Mouse (Mus musculus): ENCODE results near the gene Rrp9. TPM values are rescaled to one million over a fixed set of nuclear protein-coding genes. Genes with fewer than 3 reads are reported as not detected.

Rrp9 gene
- polyA plus RNA-seq, 1 experiment, result 47.6 TPM

- Histone ChIP-seq H3K4me1 (ENCODE audit: control insufficient read depth, insufficient read depth, low read length) (no peaks in the 10 kb centered on the region), H3K27ac (ENCODE audit: insufficient read depth, low read length) (no peak within 1 kb of the TSS), H3K4me3 (ENCODE audit: insufficient read depth, low read length) (no peak within 1 kb of the TSS)
- no peak for TF ChIP-seq POLR2A (IDR thresholded peaks at IDR 0.05; ENCODE audit: extremely low read depth, insufficient read depth, low read length)
- TF ChIP-seq CTCF (IDR thresholded peaks at IDR 0.05; ENCODE audit: extremely low read depth, insufficient read depth, low read length), result no peak
Measured at GRCm38 (mm10) chr9:106499667-106500066, 23.9 kb downstream of the Rrp9 start, which contains the start of gene Iqcf1. Gene Iqcf1, plus strand, starts transcription at chr9:106499967.

DNA sequence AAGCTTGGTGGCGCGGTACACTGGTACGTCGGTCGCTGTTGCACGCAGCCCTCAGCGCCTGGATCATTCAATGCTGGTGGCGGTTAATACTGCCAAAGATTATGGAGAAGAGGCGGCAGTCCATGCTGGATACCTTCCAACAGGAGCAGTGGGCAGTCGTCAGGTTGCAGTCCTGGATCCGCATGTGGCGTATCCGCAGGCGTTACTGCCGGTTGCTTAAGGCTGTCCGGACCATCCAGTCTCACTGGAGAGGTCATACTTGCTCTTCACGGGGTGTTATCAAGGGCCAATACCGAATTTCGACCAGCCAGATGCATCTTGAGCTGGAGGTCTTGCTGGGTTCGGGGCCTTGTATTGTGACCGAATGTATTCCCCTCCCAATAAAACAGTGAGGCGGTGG is 26.1 kb downstream of the Rrp9 start:
- Histone ChIP-seq H3K4me1 (ENCODE audit: control insufficient read depth, insufficient read depth, low read length) (no peaks in the 10 kb centered on the region), H3K27ac (ENCODE audit: insufficient read depth, low read length) (no peak overlapping the region), H3K4me3 (ENCODE audit: insufficient read depth, low read length) (no peak overlapping the region)
- TF ChIP-seq CTCF (IDR thresholded peaks at IDR 0.05; ENCODE audit: extremely low read depth, insufficient read depth, low read length) (no peak), POLR2A (IDR thresholded peaks at IDR 0.05; ENCODE audit: extremely low read depth, insufficient read depth, low read length) (no peak)

DNA sequence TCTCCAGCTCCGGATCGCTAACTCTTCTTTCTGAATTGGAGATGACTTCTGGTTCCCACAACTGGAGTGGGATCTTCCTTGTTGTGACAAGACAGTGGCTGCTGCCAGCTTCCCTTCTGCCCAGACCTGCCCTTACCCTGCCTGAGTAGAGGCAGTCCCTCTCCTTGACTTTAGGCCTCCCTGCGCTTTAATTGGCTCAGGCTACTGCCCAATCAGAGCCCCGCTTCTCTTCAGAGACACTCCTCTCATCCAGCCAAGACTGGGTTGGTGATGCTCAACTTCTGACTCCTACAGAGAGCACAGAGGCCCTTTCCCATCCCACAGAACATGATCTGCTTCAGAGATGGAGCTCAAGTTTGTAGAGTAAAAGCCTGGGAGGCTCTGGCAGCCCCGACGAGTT is 28.5 kb downstream of the Rrp9 start:
- no peaks in the 10 kb centered on the region for H3K4me1 ChIP-seq (ENCODE audit: control insufficient read depth, insufficient read depth, low read length)
- H3K27ac ChIP-seq (ENCODE audit: insufficient read depth, low read length), result no peak overlapping the region
- no peak for TF ChIP-seq CTCF (IDR thresholded peaks at IDR 0.05; ENCODE audit: extremely low read depth, insufficient read depth, low read length)
- no peak for TF ChIP-seq POLR2A (IDR thresholded peaks at IDR 0.05; ENCODE audit: extremely low read depth, insufficient read depth, low read length)
- no peak overlapping the region for H3K4me3 ChIP-seq (ENCODE audit: insufficient read depth, low read length)

DNA sequence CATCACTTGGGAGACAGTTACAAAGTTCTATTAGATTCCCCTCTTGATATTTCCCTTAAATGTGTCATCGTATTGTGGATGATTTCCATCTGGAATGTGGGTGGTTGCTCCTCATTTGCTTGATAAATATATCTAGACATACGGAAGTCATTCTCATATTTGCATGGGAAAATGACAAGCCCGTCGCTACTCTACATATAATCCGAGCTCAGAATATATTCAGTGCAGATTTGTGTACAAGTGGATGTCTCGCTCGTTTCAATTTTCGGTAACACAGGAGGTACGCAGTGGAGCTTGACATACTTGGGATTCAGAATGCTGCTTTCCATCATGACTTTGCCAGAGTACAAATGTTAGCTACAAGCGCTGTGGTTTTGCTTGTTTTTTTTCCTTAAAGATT is 33.6 kb downstream of the Rrp9 start:
- no peak overlapping the region for H3K4me3 ChIP-seq (ENCODE audit: insufficient read depth, low read length)
- no peak overlapping the region for H3K27ac ChIP-seq (ENCODE audit: insufficient read depth, low read length)
- peaks cover 2% of the 10 kb centered on the region; the same call in 1 of the 2 replicates for H3K4me1 ChIP-seq (ENCODE audit: control insufficient read depth, insufficient read depth, low read length)
- TF ChIP-seq POLR2A (IDR thresholded peaks at IDR 0.05; ENCODE audit: extremely low read depth, insufficient read depth, low read length) (no peak), CTCF (IDR thresholded peaks at IDR 0.05; ENCODE audit: extremely low read depth, insufficient read depth, low read length) (no peak)

- TF ChIP-seq CTCF (IDR thresholded peaks at IDR 0.05; ENCODE audit: extremely low read depth, insufficient read depth, low read length) (no peak), POLR2A (IDR thresholded peaks at IDR 0.05; ENCODE audit: extremely low read depth, insufficient read depth, low read length) (no peak)
- H3K4me3 ChIP-seq (ENCODE audit: insufficient read depth, low read length), result no peak overlapping the region
- H3K27ac ChIP-seq (ENCODE audit: insufficient read depth, low read length), result no peak overlapping the region
- peaks cover 2% of the 10 kb centered on the region; the same call in 1 of the 2 replicates for H3K4me1 ChIP-seq (ENCODE audit: control insufficient read depth, insufficient read depth, low read length)
Measured at GRCm38 (mm10) chr9:106512729-106513450, 37.1 kb downstream of the Rrp9 start.

DNA sequence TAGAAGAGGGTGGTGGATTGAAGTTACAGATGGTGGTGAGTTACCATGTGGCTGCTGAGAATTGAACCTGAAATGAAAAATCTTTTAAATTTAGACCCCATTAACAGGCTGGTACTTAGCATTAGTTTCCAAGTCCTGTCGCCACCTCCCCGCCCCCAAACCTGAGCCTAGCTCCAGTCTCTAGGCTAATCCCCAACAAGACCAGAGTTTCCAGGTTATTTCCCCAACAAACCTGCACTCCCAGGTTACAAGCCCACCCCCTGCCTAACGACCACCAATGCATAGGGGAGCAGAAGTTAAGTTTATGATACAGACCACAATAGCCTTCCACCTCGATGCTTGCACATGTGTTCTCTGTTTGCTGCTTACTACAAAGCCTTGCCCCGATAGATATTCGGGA is 37.8 kb downstream of the Rrp9 start:
- Histone ChIP-seq H3K27ac (ENCODE audit: insufficient read depth, low read length) (no peak overlapping the region), H3K4me3 (ENCODE audit: insufficient read depth, low read length) (no peak overlapping the region), H3K4me1 (ENCODE audit: control insufficient read depth, insufficient read depth, low read length) (peaks cover 2% of the 10 kb centered on the region; the same call in 1 of the 2 replicates)
- TF ChIP-seq POLR2A (IDR thresholded peaks at IDR 0.05; ENCODE audit: extremely low read depth, insufficient read depth, low read length), result no peak
- TF ChIP-seq CTCF (IDR thresholded peaks at IDR 0.05; ENCODE audit: extremely low read depth, insufficient read depth, low read length), result no peak

DNA sequence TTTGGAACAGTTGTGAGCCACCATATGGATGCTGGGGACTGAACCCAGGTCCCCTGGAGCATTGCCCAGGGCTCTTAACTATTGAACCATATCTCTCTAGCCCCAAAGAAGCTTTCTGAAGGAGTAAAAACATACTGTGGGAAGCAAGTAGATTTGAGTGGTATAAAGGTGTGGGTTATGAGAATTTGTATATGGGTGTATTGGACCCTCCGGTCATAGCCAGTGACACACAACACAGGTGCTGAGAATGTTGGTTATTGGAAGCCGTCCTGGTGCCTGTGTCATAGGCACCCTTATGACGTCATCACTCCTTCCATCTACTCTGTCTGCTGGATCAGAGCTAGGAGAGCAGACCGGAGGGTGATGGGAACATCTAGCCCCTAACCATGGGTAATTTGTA is 38.5 kb downstream of the Rrp9 start, which contains the start of gene Iqcf5:
Iqcf5 (plus strand) TSS at position 301 of the 400 bp plus-strand sequence.
- no peak within 1 kb of the TSS for H3K27ac ChIP-seq (ENCODE audit: insufficient read depth, low read length)
- no peak for TF ChIP-seq POLR2A (IDR thresholded peaks at IDR 0.05; ENCODE audit: extremely low read depth, insufficient read depth, low read length)
- H3K4me1 ChIP-seq (ENCODE audit: control insufficient read depth, insufficient read depth, low read length), result peaks cover 2% of the 10 kb centered on the region; the same call in 1 of the 2 replicates
- H3K4me3 ChIP-seq (ENCODE audit: insufficient read depth, low read length), result no peak within 1 kb of the TSS

DNA sequence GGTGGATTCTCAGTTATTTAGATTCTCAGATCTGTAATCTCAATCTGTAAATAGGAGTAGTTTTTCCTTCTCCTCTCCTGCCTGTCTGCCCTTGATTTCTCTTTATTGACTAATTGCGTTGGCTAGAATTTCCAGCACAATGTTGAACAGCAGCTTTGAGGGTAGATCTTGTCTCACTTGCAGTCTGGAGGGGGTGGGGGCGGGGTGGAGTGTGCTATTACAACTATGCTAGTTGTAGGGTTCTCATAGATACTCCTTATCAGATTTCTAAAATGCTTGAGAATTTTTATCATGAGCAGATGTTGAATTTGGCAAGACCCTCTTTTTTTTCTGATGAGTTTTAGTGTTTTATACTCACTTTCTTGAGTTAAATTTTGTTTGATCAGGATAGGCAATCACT is 43.7 kb downstream of the Rrp9 start:
- no peak for TF ChIP-seq POLR2A (IDR thresholded peaks at IDR 0.05; ENCODE audit: extremely low read depth, insufficient read depth, low read length)
- no peak for TF ChIP-seq CTCF (IDR thresholded peaks at IDR 0.05; ENCODE audit: extremely low read depth, insufficient read depth, low read length)
- H3K27ac ChIP-seq (ENCODE audit: insufficient read depth, low read length), result no peak overlapping the region
- no peaks in the 10 kb centered on the region for H3K4me1 ChIP-seq (ENCODE audit: control insufficient read depth, insufficient read depth, low read length)

DNA sequence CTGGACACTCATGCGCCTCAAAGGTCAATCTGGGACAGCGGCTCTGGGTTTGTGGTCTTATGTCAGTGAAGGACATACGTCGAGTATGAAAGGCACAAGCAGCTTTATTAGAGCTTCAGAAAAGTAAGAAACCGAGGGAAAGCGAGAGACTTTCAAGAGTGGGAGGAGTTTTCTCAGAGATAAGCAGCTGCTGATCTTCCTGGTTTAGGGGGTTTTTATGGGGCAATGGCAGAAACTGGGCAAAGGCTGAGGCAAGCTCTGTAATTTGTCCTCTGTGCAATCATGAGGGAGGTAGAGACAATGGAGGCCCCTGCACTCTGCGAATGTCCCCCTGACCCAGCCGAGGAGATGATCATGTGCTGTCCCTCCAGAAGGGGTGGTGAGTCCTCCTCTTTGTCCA is 44.1 kb downstream of the Rrp9 start:
- Histone ChIP-seq H3K27ac (ENCODE audit: insufficient read depth, low read length) (no peak overlapping the region), H3K4me3 (ENCODE audit: insufficient read depth, low read length) (no peak overlapping the region), H3K4me1 (ENCODE audit: control insufficient read depth, insufficient read depth, low read length) (no peaks in the 10 kb centered on the region)
- no peak for TF ChIP-seq POLR2A (IDR thresholded peaks at IDR 0.05; ENCODE audit: extremely low read depth, insufficient read depth, low read length)
- no peak for TF ChIP-seq CTCF (IDR thresholded peaks at IDR 0.05; ENCODE audit: extremely low read depth, insufficient read depth, low read length)

More for the DNA sequence above, 43.7 kb downstream of the Rrp9 start:
- no peak overlapping the region for H3K4me3 ChIP-seq (ENCODE audit: insufficient read depth, low read length)

DNA sequence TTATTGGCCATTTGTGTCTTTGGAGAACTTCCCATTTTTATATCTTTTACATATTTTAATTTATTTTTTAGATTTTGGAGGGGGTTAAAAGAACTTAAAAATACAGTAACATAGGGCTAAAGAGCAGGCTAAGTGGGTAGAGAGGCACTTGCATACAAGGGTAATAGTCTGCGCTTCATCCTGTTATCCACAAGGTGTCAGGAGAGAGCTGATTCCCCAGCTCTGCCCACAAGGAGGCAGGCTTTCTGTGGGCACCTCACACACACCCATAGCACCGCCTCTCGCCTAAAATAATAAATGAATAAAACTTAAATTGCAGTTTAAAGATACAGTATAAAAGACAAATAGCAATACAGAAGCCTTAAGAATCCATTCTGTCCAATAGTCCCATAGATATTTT is 56.1 kb downstream of the Rrp9 start:
- TF ChIP-seq POLR2A (IDR thresholded peaks at IDR 0.05; ENCODE audit: extremely low read depth, insufficient read depth, low read length) (no peak), CTCF (IDR thresholded peaks at IDR 0.05; ENCODE audit: extremely low read depth, insufficient read depth, low read length) (peak; percentile 98)
- H3K27ac ChIP-seq (ENCODE audit: insufficient read depth, low read length), result no peak overlapping the region
- no peak overlapping the region for H3K4me3 ChIP-seq (ENCODE audit: insufficient read depth, low read length)
- no peaks in the 10 kb centered on the region for H3K4me1 ChIP-seq (ENCODE audit: control insufficient read depth, insufficient read depth, low read length)
